Mouse (Mus musculus) heart, postnatal 0 days (tissue): ENCODE measurements around the gene Ston1. TPM values are rescaled to one million over a fixed set of nuclear protein-coding genes. Genes with fewer than 3 reads are reported as not detected.

Experiments used
- ATAC-seq: fragments of 200-750 bp; cut with Nextera tagmentation; 2 replicates; pipeline ENCODE4 v1.8.0; 2017; ENCODE audit warnings: low read depth, moderate number of reproducible peaks, moderate library complexity; ENCODE audit not compliant: insufficient read depth
- DNase-seq: peaks from one replicate; pipeline ENCODE4 v3.0.0-alpha.2; 2016; ENCODE audit warnings: low spot score
- H3K27ac ChIP-seq: fragments of 300-500 bp; sonication (generic); 2 replicates; pipeline ENCODE4 v1.5.1; 2014; ENCODE audit warnings: low read depth, mild to moderate bottlenecking
- H3K27me3 ChIP-seq: fragments of 300-500 bp; sonication (generic); 2 replicates; pipeline ENCODE4 v1.6.1; 2014; ENCODE audit warnings: low read length, mixed read lengths; ENCODE audit not compliant: control insufficient read depth, insufficient read depth
- H3K36me3 ChIP-seq: fragments of 300-500 bp; sonication (generic); replicated peaks from 2 replicates; pipeline ENCODE4 v1.6.1; 2014; ENCODE audit warnings: low read length, mixed read lengths; ENCODE audit not compliant: control insufficient read depth, insufficient read depth
- H3K4me1 ChIP-seq: fragments of 300-500 bp; sonication (generic); 2 replicates; pipeline ENCODE4 v1.6.1; 2014; ENCODE audit warnings: antibody characterized with exemption; ENCODE audit not compliant: control insufficient read depth, insufficient read depth
- H3K4me2 ChIP-seq: fragments of 300-500 bp; sonication (generic); 2 replicates; pipeline ENCODE4 v1.6.1; 2014; ENCODE audit warnings: low read depth, mild to moderate bottlenecking, low read length, moderate library complexity
- H3K4me3 ChIP-seq: fragments of 300-500 bp; sonication (generic); 2 replicates; pipeline ENCODE4 v1.5.1; 2014; ENCODE audit warnings: low read depth, low read length
- H3K9ac ChIP-seq: fragments of 300-500 bp; sonication (generic); replicated peaks from 2 replicates; pipeline ENCODE4 v1.6.1; 2014; ENCODE audit warnings: low read depth, low read length, mixed read lengths
- H3K9me3 ChIP-seq: fragments of 300-500 bp; sonication (generic); replicated peaks from 2 replicates; pipeline ENCODE4 v1.6.1; 2016; ENCODE audit warnings: low read length; ENCODE audit not compliant: control insufficient read depth
- CTCF ChIP-seq: IDR thresholded peaks from 2 replicates; pipeline ENCODE4 v1.5.1; 2016; ENCODE audit warnings: antibody characterized with exemption, control low read depth, low read depth
- EP300 ChIP-seq: IDR thresholded peaks from 2 replicates; pipeline ENCODE4 v1.6.1; 2016; ENCODE audit warnings: antibody characterized with exemption, low read depth
- WGBS: fragments of 180-500 bp; shearing (Covaris S2); extraction: QIAGEN DNeasy Blood & Tissue Kit; methylation state at CpG from one replicate; pipeline ENCODE4 v1.1.7; 2014; 5-methylcytosine and 5-hydroxymethylcytosine counted together
- polyA plus RNA-seq: library from polyadenylated mRNA; unstranded; fragments of >200 nt; fragmentation: Nextera tagmentation; extraction: Ambion mirVana; gene quantifications from 2 replicates; pipeline ENCODE4 v1.2.1, GENCODE M21; 2015
- total RNA-seq: library from RNA; depleted of rRNA; stranded (reverse); fragments of >200 nt; gene quantifications from 2 replicates; pipeline ENCODE4 v1.2.3, GENCODE M21; 2014; ENCODE audit warnings: low replicate concordance

Ston1 gene
- total and polyA plus RNA-seq, 2 experiments from 2014 or later: 3.9 to 4.2 TPM

- Histone ChIP-seq H3K9me3 (no peaks in the 10 kb centered on the region), H3K36me3 (peaks cover 65% of the 10 kb centered on the region), H3K4me3 (no peak overlapping the region), H3K4me2 (no peak overlapping the region), H3K27ac (peak overlapping the region; percentile 31; the same call in 1 of the 2 replicates), H3K9ac (no peak overlapping the region), H3K27me3 (no peaks in the 10 kb centered on the region), H3K4me1 (no peaks in the 10 kb centered on the region)
- TF ChIP-seq EP300: no peak
- no peak for TF ChIP-seq CTCF
- ATAC-seq (no peak), DNase-seq (no peak)
- 58% methylated on average over 6 of the region's 6 CpGs for WGBS
These were observed 15.9 kb upstream of the Ston1 start for GRCm38 (mm10) chr17:88581511-88582021.

- H3K9ac ChIP-seq: no peak overlapping the region
- H3K36me3 ChIP-seq: peaks cover 63% of the 10 kb centered on the region
- H3K9me3 ChIP-seq: no peaks in the 10 kb centered on the region
- H3K4me3 ChIP-seq: no peak overlapping the region
- TF ChIP-seq EP300 (no peak), CTCF (no peak)
- DNase-seq: no peak
- H3K27ac ChIP-seq: no peak overlapping the region
- no peak overlapping the region for H3K4me2 ChIP-seq
- H3K27me3 ChIP-seq: no peaks in the 10 kb centered on the region
- no peak for ATAC-seq
- H3K4me1 ChIP-seq: no peaks in the 10 kb centered on the region
- 86% methylated on average over 11 of the region's 11 CpGs for WGBS
These were observed 14.5 kb upstream of the Ston1 start for GRCm38 (mm10) chr17:88582999-88583398.

- no peak overlapping the region for H3K27ac ChIP-seq
- no peak for ATAC-seq
- TF ChIP-seq EP300 (no peak), CTCF (no peak)
- no peaks in the 10 kb centered on the region for H3K9me3 ChIP-seq
- no peak overlapping the region for H3K9ac ChIP-seq
- H3K36me3 ChIP-seq: peaks cover 61% of the 10 kb centered on the region
- H3K4me2 ChIP-seq: no peak overlapping the region
- WGBS: 84% methylated on average over 8 of the region's 8 CpGs
- no peak for DNase-seq
- no peaks in the 10 kb centered on the region for H3K4me1 ChIP-seq
- H3K4me3 ChIP-seq: no peak overlapping the region
- H3K27me3 ChIP-seq: no peaks in the 10 kb centered on the region
These were observed 14.1 kb upstream of the Ston1 start for GRCm38 (mm10) chr17:88583411-88583810.

- TF ChIP-seq EP300 (no peak), CTCF (no peak)
- no peak for ATAC-seq
- no peak overlapping the region for H3K4me3 ChIP-seq
- no peak overlapping the region for H3K27ac ChIP-seq
- no peaks in the 10 kb centered on the region for H3K27me3 ChIP-seq
- 76% methylated on average over 15 of the region's 15 CpGs for WGBS
- no peak overlapping the region for H3K4me2 ChIP-seq
- no peaks in the 10 kb centered on the region for H3K9me3 ChIP-seq
- peaks cover 53% of the 10 kb centered on the region for H3K36me3 ChIP-seq
- H3K4me1 ChIP-seq: no peaks in the 10 kb centered on the region
- DNase-seq: no peak
- H3K9ac ChIP-seq: no peak overlapping the region
These were observed 10.1 kb upstream of the Ston1 start for GRCm38 (mm10) chr17:88587371-88587770.

- WGBS: 94% methylated on average over 8 of the region's 8 CpGs
- ATAC-seq: no peak
These were observed 9.3 kb upstream of the Ston1 start for GRCm38 (mm10) chr17:88588228-88588627.

GRCm38 (mm10) chr17:88590251-88590650 is 7.2 kb upstream of the Ston1 start:
- no peaks in the 10 kb centered on the region for H3K4me1 ChIP-seq
- H3K27me3 ChIP-seq: no peaks in the 10 kb centered on the region
- no peaks in the 10 kb centered on the region for H3K9me3 ChIP-seq
- ATAC-seq (no peak), DNase-seq (no peak)
- peaks cover 26% of the 10 kb centered on the region for H3K36me3 ChIP-seq
- WGBS: 84% methylated on average over 6 of the region's 6 CpGs
- no peak overlapping the region for H3K4me3 ChIP-seq
- TF ChIP-seq CTCF (no peak), EP300 (no peak)
- no peak overlapping the region for H3K27ac ChIP-seq
- no peak overlapping the region for H3K9ac ChIP-seq
- no peak overlapping the region for H3K4me2 ChIP-seq

More at GRCm38 (mm10) chr17:88588228-88588627, 9.3 kb upstream of the Ston1 start:
- Histone ChIP-seq H3K36me3 (peaks cover 44% of the 10 kb centered on the region), H3K27ac (no peak overlapping the region), H3K4me2 (no peak overlapping the region), H3K4me1 (no peaks in the 10 kb centered on the region), H3K27me3 (no peaks in the 10 kb centered on the region), H3K9ac (no peak overlapping the region), H3K4me3 (no peak overlapping the region), H3K9me3 (no peaks in the 10 kb centered on the region)
- no peak for TF ChIP-seq CTCF
- TF ChIP-seq EP300: no peak
- no peak for DNase-seq
